Mouse (Mus musculus) heart, adult 8-10 months (tissue): ENCODE data around the gene Tns1. TPM values are rescaled to one million over a fixed set of nuclear protein-coding genes. Genes with fewer than 3 reads are reported as not detected.

ENCODE experiments used
- DNase-seq: peaks from one replicate; pipeline ENCODE4 v3.0.0; 2022; ENCODE audit warnings: low spot score
- total RNA-seq, 4 experiments: library from RNA; stranded (reverse); gene quantifications; 2 replicates each; pipeline ENCODE4 v1.2.4; 2022

Tns1 gene
- total RNA-seq, 4 experiments from 2014 or later = 733 to 828 (median 798) TPM

- DNase-seq = peak; percentile 57
Measured at GRCm38 (mm10) chr1:73935442-73936080, 188.7 kb downstream of the Tns1 start.

GRCm38 (mm10) chr1:73933146-73933490 is 191.1 kb downstream of the Tns1 start:
- no peak for DNase-seq

- DNase-seq = peak; percentile 65
Measured at GRCm38 (mm10) chr1:73932421-73933145, 191.7 kb downstream of the Tns1 start.

GRCm38 (mm10) chr1:73931851-73932250 is 192.4 kb downstream of the Tns1 start:
- DNase-seq = no peak

DNA sequence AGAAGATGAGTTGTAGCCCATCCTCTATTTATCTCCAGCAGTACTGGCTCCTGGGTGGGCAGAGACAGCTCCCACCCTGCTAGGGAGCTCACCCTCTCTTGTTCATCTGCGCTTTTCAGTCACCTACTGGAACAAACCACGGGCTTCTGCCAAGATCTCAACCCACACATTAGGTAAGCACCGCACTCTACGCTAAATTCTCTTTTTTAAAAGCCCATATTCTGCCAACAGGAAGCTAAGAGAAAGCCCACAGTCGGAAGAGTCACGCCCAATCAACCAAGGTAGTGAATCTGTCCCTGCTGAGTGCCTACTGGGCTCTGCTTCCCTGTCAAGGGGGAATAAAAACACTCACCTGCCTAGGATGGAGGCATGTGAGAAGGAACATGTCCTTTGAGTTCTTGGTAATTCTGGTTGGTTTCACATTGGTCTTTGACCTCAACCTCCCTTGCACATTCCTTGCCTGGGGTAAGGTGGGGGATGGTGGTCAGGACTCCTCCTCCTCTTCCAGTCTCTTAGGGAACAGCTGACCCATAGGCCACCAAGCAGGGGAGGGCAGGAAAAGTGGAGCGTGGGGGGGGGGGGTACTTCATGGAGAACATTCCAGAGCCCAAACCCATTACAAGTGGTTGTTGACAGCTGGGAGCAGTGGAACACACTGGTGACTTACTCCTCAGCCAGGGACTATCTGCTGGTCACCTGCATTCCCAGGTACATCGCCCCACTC is 193.7 kb downstream of the Tns1 start:
- no peak for DNase-seq

GRCm38 (mm10) chr1:73929952-73930329 is 194.3 kb downstream of the Tns1 start:
- DNase-seq = no peak

DNA sequence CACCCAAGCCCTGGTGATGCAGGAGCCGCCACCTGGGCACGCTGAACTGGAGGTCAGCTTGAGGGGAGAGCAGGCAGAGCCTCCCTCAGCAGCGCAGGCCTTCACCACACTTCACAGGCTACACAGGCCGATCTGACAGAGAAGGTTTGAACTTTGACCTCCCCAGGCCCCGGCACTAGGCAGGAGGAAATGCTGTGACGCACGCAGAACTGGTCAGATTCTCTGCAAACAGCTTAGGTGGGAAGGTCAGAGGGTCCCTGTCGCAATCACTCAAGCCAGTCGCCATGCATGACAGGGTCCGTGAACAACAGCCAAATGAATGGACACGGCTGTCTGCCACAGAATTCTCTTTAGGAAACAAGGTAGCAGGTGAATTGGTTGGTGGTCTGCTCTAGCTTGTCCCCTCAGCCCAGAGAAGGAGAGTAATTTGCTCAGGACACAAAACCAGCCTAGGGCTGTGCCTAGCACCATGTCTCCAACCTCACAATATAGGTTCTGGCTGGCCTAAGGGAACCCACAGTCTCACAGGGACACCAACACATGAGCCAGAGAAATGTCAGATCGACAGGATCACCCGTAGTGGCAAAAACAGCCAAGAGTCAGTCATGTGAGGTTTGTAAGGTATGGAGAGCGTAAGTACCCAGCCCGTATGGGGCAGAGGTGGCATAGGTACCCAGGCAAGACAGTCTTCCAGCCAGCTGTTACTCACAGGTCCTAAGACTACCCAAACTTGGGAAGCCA is 194.9 kb downstream of the Tns1 start:
- DNase-seq = no peak

DNA sequence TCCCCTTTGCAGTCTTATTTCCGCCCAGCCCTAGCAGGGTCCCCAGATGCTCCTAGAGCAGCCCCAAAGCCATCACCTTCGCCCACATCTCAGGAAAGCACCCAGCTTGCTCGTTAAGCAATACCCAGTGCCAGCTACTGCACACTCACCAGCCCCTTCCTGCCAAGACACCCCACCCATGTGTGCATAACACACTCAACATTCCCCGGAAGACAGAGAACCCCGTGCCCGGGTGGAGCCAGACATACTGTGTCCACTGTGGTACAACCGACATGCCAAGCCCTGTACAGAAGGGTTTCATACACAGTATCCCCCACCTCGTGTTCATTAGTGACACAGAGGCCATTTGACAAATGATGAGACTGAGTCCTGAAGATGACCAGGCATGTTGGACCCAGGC is 195.9 kb downstream of the Tns1 start:
- no peak for DNase-seq

DNA sequence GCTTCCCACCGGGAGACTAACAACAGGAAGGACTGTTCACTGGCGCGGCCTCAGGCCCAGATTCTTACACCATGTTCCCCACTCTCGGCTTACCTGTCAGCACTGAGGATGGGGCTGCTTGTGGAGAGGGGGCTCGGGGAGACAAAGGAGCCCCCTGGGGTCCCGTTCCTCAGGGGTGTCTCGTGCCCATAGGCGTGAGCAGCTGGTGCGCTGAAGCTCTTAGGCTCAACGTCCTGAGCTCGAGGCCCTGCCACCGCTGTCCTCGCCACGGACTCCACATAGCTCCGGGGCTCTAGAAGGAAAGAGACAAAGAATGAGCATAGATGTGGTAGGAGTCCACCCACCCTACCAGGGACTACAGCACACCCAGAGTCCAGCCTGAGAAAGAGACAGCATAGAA is 196.4 kb downstream of the Tns1 start:
- DNase-seq = no peak

- DNase-seq = no peak
Measured at GRCm38 (mm10) chr1:73926279-73926678, 198.0 kb downstream of the Tns1 start.

GRCm38 (mm10) chr1:73924871-73925610 is 199.2 kb downstream of the Tns1 start:
- no peak for DNase-seq

- DNase-seq = no peak
Measured at GRCm38 (mm10) chr1:73924210-73924609, 200.0 kb downstream of the Tns1 start.

GRCm38 (mm10) chr1:73923185-73923584 is 201.1 kb downstream of the Tns1 start:
- DNase-seq = peak; percentile 86

GRCm38 (mm10) chr1:73920701-73921100 is 203.5 kb downstream of the Tns1 start:
- no peak for DNase-seq

DNA sequence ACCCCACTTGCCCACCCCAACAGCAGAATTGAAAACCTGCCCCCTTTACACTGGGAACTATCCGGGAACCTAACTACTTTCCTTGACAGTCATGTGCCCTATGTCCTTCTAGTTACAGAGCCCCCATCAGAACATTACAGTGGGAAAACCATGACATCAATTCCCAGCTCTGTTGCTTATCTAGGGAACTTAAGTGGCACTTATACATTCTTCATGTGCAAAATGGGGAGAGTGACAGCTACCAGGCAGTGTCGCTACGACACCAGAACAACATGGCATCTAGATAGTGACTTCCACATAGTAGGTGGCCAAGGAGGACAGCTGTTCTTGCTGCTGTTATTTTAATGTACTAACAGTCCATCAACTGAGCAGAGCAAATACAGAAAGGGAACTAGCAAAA is 204.3 kb downstream of the Tns1 start:
- no peak for DNase-seq

- DNase-seq = no peak
Measured at GRCm38 (mm10) chr1:73918001-73918400, 206.2 kb downstream of the Tns1 start.

DNA sequence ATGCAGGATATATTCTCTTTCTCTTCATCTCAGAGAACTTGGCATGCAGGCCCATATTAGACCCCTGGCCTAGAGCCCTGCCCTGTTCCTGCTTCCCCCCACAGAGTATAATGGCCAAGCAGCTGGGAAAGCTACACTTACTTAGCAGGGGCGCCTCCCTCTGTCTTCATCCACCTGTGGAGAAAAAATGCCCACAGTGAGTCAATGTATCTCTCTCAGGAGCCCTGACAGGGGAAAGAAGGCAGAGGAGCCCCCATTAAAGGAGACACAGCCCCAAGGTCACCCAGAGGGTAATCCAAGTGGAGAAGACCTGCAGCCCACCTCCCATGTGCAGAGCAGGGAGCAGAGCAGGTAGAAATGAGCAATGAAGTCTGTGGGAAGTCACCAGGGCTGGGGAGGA is 208.0 kb downstream of the Tns1 start:
- no peak for DNase-seq

DNA sequence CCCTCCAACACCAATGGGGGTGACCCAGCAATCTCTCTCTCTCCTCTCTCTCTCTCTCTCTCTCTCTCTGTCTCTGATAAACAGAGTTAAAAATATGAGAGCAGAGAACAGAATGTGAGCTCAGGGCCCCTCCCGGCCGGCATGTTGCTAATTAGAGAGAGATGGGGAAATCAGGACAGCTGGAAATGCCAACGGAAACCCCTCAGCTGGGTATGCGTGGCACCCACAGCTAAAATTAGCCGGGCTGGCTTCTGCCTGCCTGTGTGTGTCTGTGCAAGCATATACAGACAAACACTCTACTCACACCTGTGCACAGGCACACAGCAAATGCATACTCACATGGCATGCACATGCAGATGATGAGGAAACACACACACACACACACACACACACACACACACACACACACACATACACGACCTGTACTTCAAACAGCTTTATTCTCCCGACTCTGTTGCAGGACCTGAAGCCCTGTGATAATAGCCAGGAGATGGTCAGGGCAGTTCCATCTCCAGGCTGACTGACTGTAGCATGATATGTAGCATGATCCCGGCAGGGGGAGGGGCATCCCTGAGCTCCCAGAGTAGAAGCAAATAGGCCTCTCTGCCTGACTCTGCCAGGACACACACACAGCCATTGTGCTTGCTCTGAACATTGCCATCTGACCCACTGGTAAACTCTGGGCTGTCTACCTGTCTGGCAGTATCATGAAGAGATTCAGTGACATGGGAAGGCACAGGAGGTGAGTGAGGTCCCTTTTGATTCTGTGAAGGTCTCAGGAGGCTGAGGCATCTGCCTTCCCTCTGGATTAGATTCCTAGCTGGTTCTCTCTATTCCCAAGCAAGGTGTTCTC is 208.8 kb downstream of the Tns1 start:
- no peak for DNase-seq

- no peak for DNase-seq
Measured at GRCm38 (mm10) chr1:73914076-73914475, 210.2 kb downstream of the Tns1 start.
